Mouse (Mus musculus) CD8-positive naive resting alpha-beta T cell, adult 2 months (primary cell): ENCODE measurements at regions not wholly inside any gene's neighbourhood (a gene's known extent, or its start where the extent isn't known, plus 50 kb on each side); places are given as distances from the start of the nearest gene placed in this dataset.

ENCODE experiments used
- DNase-seq, 2 experiments: peaks; one replicate each; pipeline ENCODE4 v3.0.0; 2022; ENCODE audit warnings: low read depth in 2 of 2, low spot score in 2 of 2

- no peak for DNase-seq
Observed at GRCm38 (mm10) chr13:111975549-111975948, 166.8 kb upstream of the Map3k1 start.

GRCm38 (mm10) chr13:111977769-111978674 lies 169.2 kb upstream of the Map3k1 start:
- peak; percentile 59 to 69 for DNase-seq

GRCm38 (mm10) chr13:111978675-111979020 lies 169.9 kb upstream of the Map3k1 start:
- no peak for DNase-seq

GRCm38 (mm10) chr13:111979428-111980204 lies 170.8 kb upstream of the Map3k1 start:
- no peak for DNase-seq

- DNase-seq: no peak
Observed at GRCm38 (mm10) chr13:111980205-111980595, 171.4 kb upstream of the Map3k1 start.

- DNase-seq: no peak
Observed at GRCm38 (mm10) chr13:111981103-111981502, 172.3 kb upstream of the Map3k1 start.

GRCm38 (mm10) chr13:111982796-111983460 lies 174.1 kb upstream of the Map3k1 start:
- no peak for DNase-seq

GRCm38 (mm10) chr13:111984081-111984574 lies 175.3 kb upstream of the Map3k1 start:
- DNase-seq: peak; percentile 36 to 53

- DNase-seq: no peak
Observed at GRCm38 (mm10) chr13:111985406-111985805, 176.6 kb upstream of the Map3k1 start.

- DNase-seq: no peak
Observed at GRCm38 (mm10) chr13:111986681-111987080, 177.9 kb upstream of the Map3k1 start.

- DNase-seq: no peak
Observed at GRCm38 (mm10) chr13:111987420-111987819, 178.6 kb upstream of the Map3k1 start.

GRCm38 (mm10) chr13:111990913-111991534 lies 182.2 kb upstream of the Map3k1 start:
- DNase-seq: no peak

GRCm38 (mm10) chr13:111992075-111992847 lies 183.5 kb upstream of the Map3k1 start:
- no peak for DNase-seq

GRCm38 (mm10) chr13:111994862-111995490 lies 186.2 kb upstream of the Map3k1 start:
- no peak for DNase-seq

- no peak for DNase-seq
Observed at GRCm38 (mm10) chr13:111995716-111996115, 186.9 kb upstream of the Map3k1 start.

GRCm38 (mm10) chr13:111996910-111997309 lies 188.1 kb upstream of the Map3k1 start:
- no peak for DNase-seq

- DNase-seq: no peak
Observed at GRCm38 (mm10) chr13:111997980-111998945, 189.5 kb upstream of the Map3k1 start.

GRCm38 (mm10) chr13:111999647-112000292 lies 191.0 kb upstream of the Map3k1 start:
- no peak for DNase-seq
